Mouse (Mus musculus) G1E (cell line): ENCODE results near the gene Akap12.

ENCODE experiments used
- CTCF ChIP-seq: IDR thresholded peaks from 2 replicates; pipeline ENCODE4 v1.5.1; 2012; ENCODE audit warnings: low read depth, low read length, inconsistent platforms, mixed read lengths
- GATA1 ChIP-seq: IDR thresholded peaks from 2 replicates; pipeline ENCODE4 v1.6.1; 2012; ENCODE audit warnings: borderline replicate concordance, low read length, inconsistent platforms, mixed read lengths

- TF ChIP-seq CTCF = no peak
- no peak for TF ChIP-seq GATA1
These were observed 68.0 kb downstream of the Akap12 start for GRCm38 (mm10) chr10:4334039-4334683.
